Mouse (Mus musculus): ENCODE measurements at regions not wholly inside any gene's neighbourhood (a gene's known extent, or its start where the extent isn't known, plus 50 kb on each side); places are given as distances from the start of the nearest gene placed in this dataset.

DNA sequence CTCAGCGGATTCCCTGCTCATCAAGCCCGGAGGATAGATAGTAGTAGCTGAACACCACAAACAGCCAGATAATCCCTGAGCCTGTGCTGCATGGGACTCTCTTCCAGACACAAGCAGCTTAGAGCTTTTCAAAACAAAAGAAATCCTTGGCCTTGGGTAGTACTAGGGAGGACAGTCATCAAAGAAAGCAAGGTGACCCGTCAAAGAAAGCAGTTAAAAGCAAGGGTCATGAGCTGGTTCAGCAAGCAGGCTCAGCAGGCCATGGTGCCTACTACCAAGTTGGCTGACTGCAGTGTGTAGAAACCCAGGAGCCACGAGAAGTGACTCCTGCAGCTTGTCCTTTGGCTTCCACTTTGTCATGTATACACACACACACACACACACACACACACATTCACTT is 477.1 kb upstream of the Mgmt start:
- 53% methylated on average over 4 of the region's 4 CpGs for WGBS
- H3K9me3 ChIP-seq: no peaks in the 10 kb centered on the region

GRCm38 (mm10) chr7:136423846-136424531 is 470.4 kb upstream of the Mgmt start:
- no peak overlapping the region for H3K27ac ChIP-seq
- WGBS: 65% methylated on average over 8 of the region's 8 CpGs
- no peak for DNase-seq (ENCODE audit: extremely low spot score, low spot score)

More for the DNA sequence above, 477.1 kb upstream of the Mgmt start:
- H3K27ac ChIP-seq: no peak overlapping the region
- H3K27me3 ChIP-seq (ENCODE audit: poor library complexity, severe bottlenecking): no peaks in the 10 kb centered on the region; the same call in 1 of the 2 replicates
- peaks cover 9% of the 10 kb centered on the region; the same call in 1 of the 2 replicates for H3K4me1 ChIP-seq
- H3K4me3 ChIP-seq: no peak overlapping the region
- DNase-seq (ENCODE audit: extremely low spot score, low spot score): no peak
- H3K36me3 ChIP-seq (replicated peaks): no peaks in the 10 kb centered on the region

DNA sequence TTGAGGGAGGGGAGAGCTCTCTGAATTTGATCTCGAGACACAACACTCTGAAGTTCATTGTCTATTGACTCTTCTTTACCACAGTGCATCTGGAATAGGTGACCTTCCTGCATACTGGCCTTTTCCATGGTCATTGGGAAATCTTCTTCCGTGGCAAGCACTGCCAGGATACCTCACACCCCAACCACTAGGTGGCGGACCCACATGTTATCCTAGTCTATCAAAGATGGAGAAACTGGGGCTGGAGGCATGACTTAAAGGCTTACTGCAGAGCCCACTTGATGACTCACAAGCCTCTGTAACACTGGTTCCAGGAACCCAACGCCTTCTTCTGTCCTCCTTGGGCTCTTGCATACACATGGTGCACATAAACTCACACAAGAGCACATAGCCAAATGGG is 467.2 kb upstream of the Mgmt start:
- 62% methylated on average over 4 of the region's 4 CpGs for WGBS
- H3K9me3 ChIP-seq: no peaks in the 10 kb centered on the region

More at GRCm38 (mm10) chr7:136423846-136424531, 470.4 kb upstream of the Mgmt start:
- H3K27me3 ChIP-seq (ENCODE audit: poor library complexity, severe bottlenecking): peaks cover 22% of the 10 kb centered on the region
- no peaks in the 10 kb centered on the region for H3K36me3 ChIP-seq (replicated peaks)
- H3K4me3 ChIP-seq: no peak overlapping the region
- no peaks in the 10 kb centered on the region for H3K9me3 ChIP-seq
- peaks cover 9% of the 10 kb centered on the region for H3K4me1 ChIP-seq

DNA sequence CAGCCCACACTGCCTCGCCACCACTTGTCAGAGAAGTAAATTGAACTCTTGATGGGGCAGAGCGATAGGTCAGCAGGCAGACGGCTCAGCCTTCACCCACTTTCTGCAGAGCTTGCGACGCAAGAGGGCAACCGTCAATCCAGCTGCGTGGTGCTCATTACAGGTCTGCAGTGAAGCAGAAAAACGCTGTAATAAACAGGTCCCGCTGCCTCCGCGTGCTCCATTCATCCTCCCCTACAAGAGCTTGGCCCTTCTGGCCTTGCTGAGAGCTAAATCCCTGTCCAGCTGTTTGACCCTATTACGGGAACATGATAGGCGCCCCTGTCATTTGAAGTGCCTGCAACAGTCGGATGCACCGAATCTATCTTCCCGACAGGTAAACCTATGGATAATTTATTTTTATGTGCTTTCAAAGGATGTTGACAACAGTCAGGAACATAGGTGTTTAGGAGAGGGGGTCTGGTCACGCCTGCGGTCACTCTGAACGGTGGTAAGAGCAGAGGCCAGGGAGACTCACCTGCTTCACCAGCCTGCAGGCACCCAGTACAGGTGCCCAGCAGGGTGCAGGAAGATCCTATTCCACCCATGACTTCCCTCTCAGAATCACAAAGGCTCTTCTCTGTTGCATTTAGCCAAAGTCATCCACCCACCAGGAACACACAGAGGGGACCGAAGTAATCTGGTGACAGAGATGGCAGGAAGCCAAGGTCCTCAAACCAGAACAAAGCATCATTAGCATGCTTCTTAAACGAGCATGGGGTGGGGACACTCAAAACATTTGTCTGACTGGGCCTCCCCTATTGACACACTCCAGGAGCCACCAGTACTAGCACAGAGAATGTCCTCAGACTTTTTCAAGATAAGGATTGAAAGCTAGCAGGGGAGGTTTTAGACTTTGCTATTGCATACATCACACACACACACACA is 464.1 kb upstream of the Mgmt start:
- H3K27ac ChIP-seq: no peak overlapping the region
- no peak overlapping the region for H3K4me3 ChIP-seq
- no peak for DNase-seq (ENCODE audit: extremely low spot score, low spot score)
- H3K9me3 ChIP-seq: no peaks in the 10 kb centered on the region
- H3K4me1 ChIP-seq: peaks cover 16% of the 10 kb centered on the region
- WGBS: 36% methylated on average over 21 of the region's 21 CpGs
- H3K27me3 ChIP-seq (ENCODE audit: poor library complexity, severe bottlenecking): peaks cover 78% of the 10 kb centered on the region
- no peaks in the 10 kb centered on the region for H3K36me3 ChIP-seq (replicated peaks)

More for the DNA sequence above, 467.2 kb upstream of the Mgmt start:
- Histone ChIP-seq H3K27me3 (ENCODE audit: poor library complexity, severe bottlenecking) (peaks cover 54% of the 10 kb centered on the region), H3K4me1 (peaks cover 25% of the 10 kb centered on the region), H3K4me3 (no peak overlapping the region), H3K36me3 (replicated peaks) (no peaks in the 10 kb centered on the region), H3K27ac (no peak overlapping the region)
- no peak for DNase-seq (ENCODE audit: extremely low spot score, low spot score)

DNA sequence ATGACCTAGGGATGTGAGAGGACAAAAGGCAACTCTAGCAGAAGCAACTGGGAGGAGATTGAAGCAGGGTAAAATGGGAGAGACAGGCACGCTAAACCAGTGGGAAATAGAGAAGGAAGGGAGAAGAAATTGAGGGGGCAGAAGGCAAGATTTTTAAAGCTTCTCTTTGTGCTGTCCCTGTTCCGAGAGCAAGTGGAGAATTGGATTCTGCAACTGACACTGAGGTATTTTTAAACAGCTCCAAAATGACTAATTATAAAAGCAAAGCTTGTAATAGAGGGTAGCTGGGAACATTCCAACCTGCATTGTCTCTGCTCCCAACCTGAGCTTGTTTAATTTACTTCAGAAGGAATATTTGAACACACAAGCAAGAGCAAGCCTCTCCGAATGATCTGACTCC is 460.7 kb upstream of the Mgmt start:
- H3K4me3 ChIP-seq: no peak overlapping the region
- peaks cover 65% of the 10 kb centered on the region for H3K27me3 ChIP-seq (ENCODE audit: poor library complexity, severe bottlenecking)
- WGBS: 83% methylated on average over 3 of the region's 3 CpGs
- no peak overlapping the region for H3K27ac ChIP-seq
- DNase-seq (ENCODE audit: extremely low spot score, low spot score): no peak
- H3K36me3 ChIP-seq (replicated peaks): no peaks in the 10 kb centered on the region
- H3K4me1 ChIP-seq: peaks cover 16% of the 10 kb centered on the region
- no peaks in the 10 kb centered on the region for H3K9me3 ChIP-seq

DNA sequence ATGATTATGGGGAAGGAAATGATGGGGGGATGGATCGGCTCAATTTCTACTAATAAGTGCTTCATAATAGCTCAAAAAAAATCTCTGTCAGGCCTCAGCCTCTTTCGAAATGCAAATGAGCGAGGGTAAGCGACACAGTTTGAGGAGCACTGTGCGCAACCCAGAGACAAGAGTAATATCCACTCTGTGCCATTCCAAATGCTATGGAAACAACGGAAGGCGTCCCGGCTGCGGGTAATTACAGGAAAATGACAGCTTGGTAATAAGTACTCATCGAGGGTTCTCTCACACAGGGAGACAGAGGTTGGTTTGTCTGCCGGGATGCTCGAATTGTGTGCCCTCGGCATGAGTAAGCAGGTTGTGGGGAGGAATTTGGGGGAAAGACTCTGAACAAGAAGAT is 459.9 kb upstream of the Mgmt start:
- Histone ChIP-seq H3K27me3 (ENCODE audit: poor library complexity, severe bottlenecking) (peaks cover 57% of the 10 kb centered on the region), H3K27ac (no peak overlapping the region), H3K4me1 (peaks cover 16% of the 10 kb centered on the region), H3K4me3 (no peak overlapping the region), H3K9me3 (no peaks in the 10 kb centered on the region), H3K36me3 (replicated peaks) (no peaks in the 10 kb centered on the region)
- DNase-seq (ENCODE audit: extremely low spot score, low spot score): no peak
- 93% methylated on average over 13 of the region's 13 CpGs for WGBS

DNA sequence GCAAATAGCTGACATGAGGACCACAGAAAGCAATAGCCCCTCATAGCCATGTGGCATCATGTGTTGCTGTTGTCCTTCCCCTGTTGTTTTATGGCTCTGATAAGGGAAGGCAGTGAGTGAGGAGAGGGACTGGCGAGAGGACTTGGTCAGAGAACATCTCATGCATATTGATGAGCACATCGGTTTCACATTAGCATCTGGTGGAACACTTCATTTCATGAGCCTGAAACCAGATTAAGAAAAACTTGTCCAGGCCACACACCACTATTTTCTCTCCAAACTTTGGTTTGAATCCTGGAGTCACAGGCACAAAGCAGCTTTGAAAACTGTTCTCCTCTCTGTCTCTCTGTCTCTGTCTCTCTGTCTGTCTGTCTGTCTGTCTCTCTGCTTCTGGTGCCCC is 451.0 kb upstream of the Mgmt start:
- H3K4me3 ChIP-seq: no peak overlapping the region
- no peak for DNase-seq (ENCODE audit: extremely low spot score, low spot score)
- no peaks in the 10 kb centered on the region for H3K9me3 ChIP-seq
- H3K27ac ChIP-seq: no peak overlapping the region
- H3K4me1 ChIP-seq: no peaks in the 10 kb centered on the region
- H3K27me3 ChIP-seq (ENCODE audit: poor library complexity, severe bottlenecking): no peaks in the 10 kb centered on the region
- H3K36me3 ChIP-seq (replicated peaks): no peaks in the 10 kb centered on the region
- 80% methylated on average over 2 of the region's 2 CpGs for WGBS

DNA sequence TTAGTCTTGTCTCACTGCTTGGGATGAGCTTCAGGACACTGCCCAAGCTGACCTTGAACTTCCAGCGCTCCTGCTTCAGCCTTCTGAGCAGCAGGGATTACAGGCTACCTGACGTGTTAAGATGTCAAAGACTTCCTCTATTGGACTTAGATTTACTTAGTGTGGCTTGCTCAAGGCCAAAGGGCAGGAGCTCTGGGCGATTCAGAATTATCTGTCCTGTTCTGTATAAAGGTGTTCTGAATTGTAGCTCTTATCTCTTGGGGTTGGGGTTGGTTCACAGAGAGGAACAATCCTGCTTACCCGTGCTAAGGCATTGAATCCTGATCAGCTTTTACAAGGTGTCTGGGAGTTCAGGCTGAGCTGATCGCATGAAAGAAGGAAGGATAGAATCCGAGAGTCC is 449.3 kb upstream of the Mgmt start:
- no peak overlapping the region for H3K4me3 ChIP-seq
- no peaks in the 10 kb centered on the region for H3K36me3 ChIP-seq (replicated peaks)
- no peak overlapping the region for H3K27ac ChIP-seq
- 88% methylated on average over 6 of the region's 6 CpGs for WGBS
- H3K4me1 ChIP-seq: no peaks in the 10 kb centered on the region
- no peaks in the 10 kb centered on the region for H3K9me3 ChIP-seq
- DNase-seq (ENCODE audit: extremely low spot score, low spot score): no peak
- no peaks in the 10 kb centered on the region for H3K27me3 ChIP-seq (ENCODE audit: poor library complexity, severe bottlenecking)

DNA sequence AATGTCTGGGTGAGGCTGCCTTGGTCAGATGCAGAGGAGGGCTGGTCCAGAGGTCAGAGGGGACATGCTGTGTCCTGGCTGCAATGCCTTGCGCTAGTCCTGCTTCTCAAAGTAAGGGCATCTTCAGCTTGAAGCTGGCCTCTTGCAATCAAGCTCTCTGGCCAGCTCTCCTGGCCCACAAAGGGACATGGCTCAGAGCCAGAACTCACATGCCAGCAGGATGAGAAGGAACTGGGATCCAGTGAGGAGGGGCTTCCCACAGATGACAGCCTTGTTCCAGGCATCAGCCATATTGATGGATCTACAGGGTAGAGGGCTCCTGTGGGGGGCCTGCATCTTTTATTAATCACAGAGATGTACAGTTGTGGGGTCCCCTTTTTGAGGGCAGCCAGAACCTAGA is 445.1 kb upstream of the Mgmt start:
- peaks cover 17% of the 10 kb centered on the region for H3K27me3 ChIP-seq (ENCODE audit: poor library complexity, severe bottlenecking)
- no peaks in the 10 kb centered on the region for H3K36me3 ChIP-seq (replicated peaks)
- no peaks in the 10 kb centered on the region for H3K9me3 ChIP-seq
- no peak overlapping the region for H3K4me3 ChIP-seq
- no peaks in the 10 kb centered on the region for H3K4me1 ChIP-seq
- WGBS: 100% methylated on average over 1 of the region's 1 CpGs
- no peak overlapping the region for H3K27ac ChIP-seq
- no peak for DNase-seq (ENCODE audit: extremely low spot score, low spot score)

DNA sequence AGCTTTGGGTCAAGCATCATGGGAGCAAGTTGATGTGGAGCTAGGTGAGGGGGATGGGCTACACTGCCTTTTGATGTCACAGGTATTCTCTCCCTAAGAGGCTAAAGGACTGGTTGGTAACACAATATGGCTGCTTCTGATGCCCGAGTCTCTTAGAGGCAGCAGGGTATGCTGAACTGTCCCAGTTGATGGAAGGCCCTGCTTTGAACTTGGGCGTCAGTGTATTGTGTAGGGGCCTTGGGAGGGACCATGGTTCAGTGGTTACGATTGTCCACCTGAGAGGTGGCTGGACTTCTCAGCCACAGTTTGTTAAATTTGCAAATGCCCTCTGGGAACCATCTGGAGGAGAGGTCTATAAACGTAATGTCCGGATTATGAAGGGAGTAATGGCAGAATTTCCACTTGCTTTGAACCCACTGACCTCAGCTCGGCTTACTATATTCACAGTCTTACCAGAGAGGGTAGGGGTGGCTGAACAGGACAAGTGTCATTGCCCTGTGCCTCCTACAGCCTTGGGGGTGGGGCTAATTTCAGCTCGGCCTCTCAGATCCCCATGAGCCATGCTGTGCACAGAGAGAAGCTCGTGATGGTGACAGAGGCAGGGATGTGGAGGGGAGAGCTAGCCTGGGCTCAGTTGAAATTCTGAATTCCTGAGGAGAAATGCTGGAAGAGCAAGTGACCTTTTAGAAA is 442.6 kb upstream of the Mgmt start:
- H3K4me1 ChIP-seq: peaks cover 13% of the 10 kb centered on the region; the same call in 1 of the 2 replicates
- no peaks in the 10 kb centered on the region for H3K9me3 ChIP-seq
- no peak for DNase-seq (ENCODE audit: extremely low spot score, low spot score)
- no peak overlapping the region for H3K4me3 ChIP-seq
- no peak overlapping the region for H3K27ac ChIP-seq
- H3K36me3 ChIP-seq (replicated peaks): no peaks in the 10 kb centered on the region
- WGBS: 70% methylated on average over 8 of the region's 8 CpGs
- peaks cover 40% of the 10 kb centered on the region for H3K27me3 ChIP-seq (ENCODE audit: poor library complexity, severe bottlenecking)

GRCm38 (mm10) chr7:136452561-136452960 is 441.9 kb upstream of the Mgmt start:
- Histone ChIP-seq H3K4me3 (no peak overlapping the region), H3K36me3 (replicated peaks) (no peaks in the 10 kb centered on the region), H3K9me3 (no peaks in the 10 kb centered on the region), H3K27ac (no peak overlapping the region), H3K4me1 (peaks cover 20% of the 10 kb centered on the region; the same call in 1 of the 2 replicates), H3K27me3 (ENCODE audit: poor library complexity, severe bottlenecking) (peaks cover 40% of the 10 kb centered on the region)
- WGBS: 83% methylated on average over 5 of the region's 5 CpGs
- no peak for DNase-seq (ENCODE audit: extremely low spot score, low spot score)

DNA sequence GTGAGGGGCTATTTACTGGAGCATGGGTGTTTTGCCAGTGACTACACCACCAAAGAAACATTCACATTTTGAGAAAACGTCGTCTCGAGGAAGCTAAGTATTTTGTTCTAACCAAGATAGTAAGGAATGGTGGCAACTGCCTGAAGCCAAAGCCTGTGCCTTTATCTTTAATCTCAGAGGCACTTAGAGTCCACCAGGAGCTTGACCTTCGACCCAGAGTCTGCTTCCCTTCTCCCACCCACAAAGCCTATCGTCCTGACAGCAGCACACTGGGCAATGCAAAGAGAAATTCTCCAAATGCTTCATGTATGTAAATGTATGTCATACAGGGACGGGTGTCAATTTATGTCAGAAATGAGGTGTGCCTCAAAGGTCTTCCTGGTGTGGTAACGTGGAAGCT is 437.2 kb upstream of the Mgmt start:
- WGBS: 55% methylated on average over 7 of the region's 7 CpGs
- no peak overlapping the region for H3K27ac ChIP-seq

More for the DNA sequence above, 437.2 kb upstream of the Mgmt start:
- no peaks in the 10 kb centered on the region for H3K9me3 ChIP-seq
- H3K4me1 ChIP-seq: peaks cover 26% of the 10 kb centered on the region; the same call in 1 of the 2 replicates
- H3K27me3 ChIP-seq (ENCODE audit: poor library complexity, severe bottlenecking): peaks cover 40% of the 10 kb centered on the region
- no peak for DNase-seq (ENCODE audit: extremely low spot score, low spot score)
- no peaks in the 10 kb centered on the region for H3K36me3 ChIP-seq (replicated peaks)
- H3K4me3 ChIP-seq: no peak overlapping the region
